Mouse (Mus musculus) colon, adult 2 months (tissue): Measurements from ENCODE around the gene Gm14137. TPM values are rescaled to one million over a fixed set of nuclear protein-coding genes. Genes with fewer than 3 reads are reported as not detected.

Experiments used
- polyA plus RNA-seq: library from polyadenylated mRNA; depleted of rRNA; stranded (reverse); fragments of >200 nt; gene quantifications from 2 replicates; pipeline ENCODE4 v1.2.3, GENCODE M21; 2012; rRNA removed

Gene Gm14137
- polyA plus RNA-seq, result 0.47 and 0.71 TPM in 2 replicates

GRCm38 (mm10) chr2:119173991-119174651 is at the start of gene Gm14137:
Gm14137 (plus strand) TSS chr2:119174509.

GRCm38 (mm10) chr2:119156681-119157572 is 17.4 kb upstream of the Gm14137 start, which contains the start of gene Rmdn3:
Rmdn3 (minus strand) TSS chr2:119157034.

GRCm38 (mm10) chr2:119166901-119167865 is 7.1 kb upstream of the Gm14137 start, which contains the start of gene Gchfr:
Gchfr (plus strand) TSS chr2:119167773.

GRCm38 (mm10) chr2:119208344-119209175 is 34.3 kb downstream of the Gm14137 start, which contains the start of the genes Zfyve19 and Dnajc17:
Zfyve19 (plus strand) TSS chr2:119208617.
Dnajc17 (minus strand) TSS chr2:119208795.

Other genes starting within 250 kb of the Gm14137 start
- 7.2 and 7.6 TPM in 2 replicates for gene Chst14, start 248.0 kb upstream of the Gm14137 start, polyA plus RNA-seq
- gene Ccdc32, start 145.1 kb upstream of the Gm14137 start, polyA plus RNA-seq, result 12.2 and 16.1 TPM in 2 replicates
- gene Rpusd2, start 139.7 kb upstream of the Gm14137 start, polyA plus RNA-seq, result 3.6 and 3.7 TPM in 2 replicates
- gene Knl1, start 127.4 kb upstream of the Gm14137 start, polyA plus RNA-seq, result 0.27 and 0.31 TPM in 2 replicates
- gene Rad51, start 61.7 kb upstream of the Gm14137 start, polyA plus RNA-seq, result 4.4 and 5.0 TPM in 2 replicates
- gene Rmdn3, start 17.5 kb upstream of the Gm14137 start, polyA plus RNA-seq, result 26.5 and 34.7 TPM in 2 replicates
- 15.7 and 18.9 TPM in 2 replicates for gene Gchfr, start 6.7 kb upstream of the Gm14137 start, polyA plus RNA-seq
- 42.7 and 54.3 TPM in 2 replicates for gene Zfyve19, start 34.1 kb downstream of the Gm14137 start, polyA plus RNA-seq
- gene Dnajc17, start 34.3 kb downstream of the Gm14137 start, polyA plus RNA-seq, result 2.9 and 3.2 TPM in 2 replicates
- gene Ppp1r14d, start 55.4 kb downstream of the Gm14137 start, polyA plus RNA-seq, result 144 and 175 TPM in 2 replicates
- 184 and 201 TPM in 2 replicates for gene Spint1, start 62.9 kb downstream of the Gm14137 start, polyA plus RNA-seq
- 1.8 and 3.2 TPM in 2 replicates for gene Rhov, start 96.8 kb downstream of the Gm14137 start, polyA plus RNA-seq
- 22.5 and 26.7 TPM in 2 replicates for gene Vps18, start 114.2 kb downstream of the Gm14137 start, polyA plus RNA-seq
- 19.7 and 19.8 TPM in 2 replicates for gene Dll4, start 151.3 kb downstream of the Gm14137 start, polyA plus RNA-seq
- gene Chac1, start 176.7 kb downstream of the Gm14137 start, polyA plus RNA-seq, result 3.1 and 4.5 TPM in 2 replicates